Mouse (Mus musculus) liver, adult (tissue): Measurements from ENCODE around the gene Fkbp3.

Source experiments
- GATA4 ChIP-seq: IDR thresholded peaks from 2 replicates; pipeline ENCODE4 v1.6.1; 2014; ENCODE audit warnings: mild to moderate bottlenecking, low read length; ENCODE audit not compliant: insufficient replicate concordance

The Fkbp3 gene

DNA sequence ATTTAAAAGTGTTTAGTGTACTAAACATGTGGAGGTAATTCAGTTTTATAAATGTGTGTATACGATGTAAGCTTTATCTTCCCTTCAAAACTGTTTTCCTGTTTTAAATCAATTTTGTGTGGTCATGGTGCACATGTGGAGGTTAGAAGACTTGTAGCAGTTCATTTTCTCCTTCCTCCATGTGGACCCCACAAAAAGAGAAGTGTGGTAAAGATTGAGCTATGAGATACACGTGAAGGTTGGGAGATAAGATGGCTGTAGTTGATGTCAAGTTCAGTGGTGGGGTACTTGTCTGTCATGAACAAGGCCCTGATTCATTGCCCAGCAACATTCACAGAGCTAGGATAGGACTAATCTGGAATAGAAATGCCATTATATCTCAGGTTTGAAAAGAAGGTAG is 15.6 kb downstream of the Fkbp3 start:
- no peak for TF ChIP-seq GATA4

- TF ChIP-seq GATA4, result no peak
These were observed 25.0 kb downstream of the Fkbp3 start for GRCm38 (mm10) chr12:65048799-65049198.

DNA sequence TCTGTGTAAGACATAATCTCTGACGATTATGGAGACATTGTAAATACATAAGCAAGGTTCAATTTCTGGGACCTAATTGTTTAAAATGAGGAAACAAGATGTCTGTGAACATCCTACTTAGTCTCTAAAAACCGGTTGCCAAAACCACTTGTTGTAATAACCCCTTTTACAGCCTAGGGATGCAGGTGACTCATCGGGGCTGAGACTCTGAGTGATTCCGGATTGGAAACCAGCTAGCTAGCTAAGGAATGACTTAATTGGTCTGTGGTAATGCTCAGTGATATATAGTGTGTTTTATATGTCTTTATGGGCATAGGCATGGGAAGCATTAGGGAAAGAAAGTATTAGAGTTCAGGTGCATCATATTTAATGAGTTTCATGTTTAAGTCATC is 36.3 kb downstream of the Fkbp3 start:
- no peak for TF ChIP-seq GATA4

- TF ChIP-seq GATA4, result no peak
These were observed 36.8 kb downstream of the Fkbp3 start for GRCm38 (mm10) chr12:65036892-65037545.

GRCm38 (mm10) chr12:65036190-65036870 is 37.5 kb downstream of the Fkbp3 start, which contains the start of gene Prpf39:
Gene Prpf39 (plus strand): TSS chr12:65036333.
- no peak for TF ChIP-seq GATA4

- TF ChIP-seq GATA4, result no peak
These were observed 38.0 kb downstream of the Fkbp3 start for GRCm38 (mm10) chr12:65035839-65036189.

- no peak for TF ChIP-seq GATA4
These were observed 51.0 kb downstream of the Fkbp3 start for GRCm38 (mm10) chr12:65022842-65023241.
